Mouse (Mus musculus) lung, postnatal 25 days (tissue): ENCODE data around the gene Rln3.
"Not testable (repeated sequence)": the region's sequence is repeated elsewhere in the genome, so short reads cannot be mapped to it uniquely, and the experiment has no call there.

Experiments
- DNase-seq: peaks from one replicate; pipeline ENCODE4 v3.0.0; 2022; ENCODE audit warnings: low spot score

Gene Rln3

GRCm38 (mm10) chr8:84019738-84020137, 25.1 kb downstream of the Rln3 start:
- DNase-seq: no peak

DNA sequence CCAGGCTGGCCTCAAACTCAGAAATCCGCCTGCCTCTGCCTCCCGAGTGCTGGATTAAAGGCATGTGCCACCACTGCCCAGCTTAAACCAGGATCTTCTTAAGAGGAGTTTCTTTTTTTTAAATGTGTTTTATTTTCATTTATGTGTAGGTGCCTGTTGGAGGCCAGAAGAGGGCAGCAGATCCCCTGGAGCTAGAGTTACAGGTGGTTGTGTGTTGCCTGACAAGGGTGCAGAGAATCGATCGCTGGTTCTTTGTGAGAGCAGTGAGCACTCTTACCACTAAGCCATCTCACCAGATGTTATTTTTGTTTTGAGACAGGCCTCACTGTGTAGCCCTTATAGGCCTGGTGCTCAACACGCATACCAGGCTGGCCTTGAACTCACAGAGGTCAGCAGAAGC, 29.0 kb downstream of the Rln3 start:
- DNase-seq: no peak

DNA sequence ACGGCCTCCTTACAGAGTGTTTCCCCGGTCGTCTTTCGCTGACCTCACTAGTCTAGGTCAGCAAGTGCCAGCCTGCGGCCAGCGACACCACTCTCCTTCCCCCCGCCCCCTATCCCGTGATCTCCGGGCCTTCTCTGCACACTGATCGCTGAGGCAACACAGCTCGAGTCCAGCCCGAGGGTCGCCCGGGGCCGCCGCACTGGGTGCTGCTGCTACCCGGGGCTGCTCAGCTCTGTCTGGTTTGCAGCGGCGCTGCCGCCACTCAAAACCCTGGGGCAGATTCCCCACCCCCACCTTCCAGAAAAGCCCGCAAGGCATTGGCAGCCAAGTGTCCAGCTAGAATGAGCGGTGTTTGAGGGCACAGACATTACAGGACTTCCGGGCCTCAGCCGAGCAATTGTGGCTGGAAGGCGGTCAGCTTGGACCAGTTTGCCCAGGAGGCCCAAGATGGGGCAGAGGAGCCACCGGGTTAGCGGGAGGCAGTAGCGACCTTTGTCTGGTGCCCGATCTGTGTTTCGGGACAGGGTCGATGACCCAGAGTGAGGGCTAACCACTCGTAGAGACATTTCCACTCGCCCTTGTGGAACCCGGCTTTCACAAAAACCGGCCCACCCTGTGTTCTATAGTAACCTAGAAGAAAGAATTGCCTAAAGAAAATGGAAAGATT, 32.2 kb downstream of the Rln3 start:
- no peak for DNase-seq

DNA sequence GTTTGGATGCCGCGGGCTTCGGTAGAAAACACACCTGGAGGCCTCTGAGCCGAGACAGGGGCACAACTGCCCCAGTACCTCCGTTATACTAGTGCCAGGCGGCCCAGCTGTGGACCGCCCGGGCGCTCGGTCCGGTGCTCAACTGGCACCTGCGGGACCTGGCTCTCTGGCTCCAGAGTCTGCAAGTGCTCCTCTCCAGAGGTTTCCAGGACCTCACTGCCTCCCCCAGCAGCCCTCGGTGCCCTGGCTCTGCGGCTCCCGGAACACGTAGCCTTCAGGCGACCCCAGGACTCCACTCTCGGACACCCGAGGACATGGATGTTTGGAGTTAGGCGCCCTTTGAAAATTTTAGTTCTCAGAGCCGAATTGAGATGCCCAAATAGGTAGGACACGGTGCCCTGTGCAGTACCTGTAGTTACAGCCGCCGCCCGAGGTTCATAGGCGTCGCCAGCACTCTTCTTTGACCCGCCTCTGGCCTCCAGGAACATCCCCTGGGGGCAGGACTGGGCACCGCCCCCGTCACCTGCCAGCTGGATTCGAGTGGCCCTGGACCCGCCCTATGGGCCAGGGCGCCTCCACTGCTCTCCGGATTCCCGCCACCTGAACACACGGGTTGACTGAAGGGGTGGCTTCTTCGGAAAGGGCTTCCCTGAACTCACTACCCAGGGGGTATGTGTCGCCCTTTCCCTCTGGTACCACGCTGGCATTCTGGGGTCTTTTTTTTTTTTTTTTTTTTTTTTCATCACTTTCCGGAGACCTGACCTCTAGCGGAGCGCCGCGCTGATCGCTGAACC, 32.9 kb downstream of the Rln3 start, which contains the start of gene 2210011C24Rik:
Gene 2210011C24Rik (minus strand): TSS at position 467 of the 794 bp plus-strand sequence.
- DNase-seq: peak; percentile 79

GRCm38 (mm10) chr8:84010625-84011611, 33.9 kb downstream of the Rln3 start:
- DNase-seq: peak; percentile 70

DNA sequence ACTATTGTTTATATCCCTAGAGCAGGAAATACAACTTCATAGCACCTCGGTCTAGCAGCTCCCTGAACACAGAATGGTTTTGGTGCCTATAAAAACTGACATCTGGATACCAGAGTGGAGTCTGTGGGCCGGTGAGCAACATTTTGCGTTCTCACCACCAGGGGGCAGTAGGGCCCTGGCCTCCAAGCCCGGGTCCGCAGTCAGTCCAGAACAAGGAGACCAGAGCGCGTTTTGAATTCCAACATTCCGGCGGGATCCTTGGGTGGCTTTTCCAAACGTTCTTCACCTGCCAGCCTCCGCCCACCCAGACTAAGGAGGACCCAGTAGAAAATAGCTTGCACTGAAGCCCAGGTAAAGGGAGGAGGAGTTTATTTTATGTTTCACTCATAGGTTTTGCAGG, 34.9 kb downstream of the Rln3 start:
- peak; percentile 89 for DNase-seq

GRCm38 (mm10) chr8:84008362-84008761, 36.4 kb downstream of the Rln3 start:
- no peak for DNase-seq

DNA sequence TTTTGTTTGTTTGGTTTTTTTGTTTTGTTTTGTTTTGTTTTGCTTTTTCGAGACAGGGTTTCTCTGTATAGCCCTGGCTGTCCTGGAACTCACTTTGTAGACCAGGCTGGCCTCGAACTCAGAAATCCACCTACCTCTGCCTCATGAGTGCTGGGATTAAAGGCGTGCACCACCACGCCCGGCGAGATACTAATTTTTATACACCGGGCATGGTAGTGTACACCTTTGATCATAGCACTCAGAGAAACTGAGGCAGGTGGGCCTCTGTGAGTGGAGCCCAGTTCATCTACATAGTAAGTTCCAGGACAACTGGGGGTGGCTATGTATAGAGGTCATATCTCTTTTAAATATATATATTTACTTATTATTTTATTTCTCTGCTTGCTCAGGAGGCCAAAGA, 39.3 kb downstream of the Rln3 start:
- not testable (repeated sequence) for DNase-seq

GRCm38 (mm10) chr8:84004533-84005201, 40.1 kb downstream of the Rln3 start:
- DNase-seq: peak; percentile 96

DNA sequence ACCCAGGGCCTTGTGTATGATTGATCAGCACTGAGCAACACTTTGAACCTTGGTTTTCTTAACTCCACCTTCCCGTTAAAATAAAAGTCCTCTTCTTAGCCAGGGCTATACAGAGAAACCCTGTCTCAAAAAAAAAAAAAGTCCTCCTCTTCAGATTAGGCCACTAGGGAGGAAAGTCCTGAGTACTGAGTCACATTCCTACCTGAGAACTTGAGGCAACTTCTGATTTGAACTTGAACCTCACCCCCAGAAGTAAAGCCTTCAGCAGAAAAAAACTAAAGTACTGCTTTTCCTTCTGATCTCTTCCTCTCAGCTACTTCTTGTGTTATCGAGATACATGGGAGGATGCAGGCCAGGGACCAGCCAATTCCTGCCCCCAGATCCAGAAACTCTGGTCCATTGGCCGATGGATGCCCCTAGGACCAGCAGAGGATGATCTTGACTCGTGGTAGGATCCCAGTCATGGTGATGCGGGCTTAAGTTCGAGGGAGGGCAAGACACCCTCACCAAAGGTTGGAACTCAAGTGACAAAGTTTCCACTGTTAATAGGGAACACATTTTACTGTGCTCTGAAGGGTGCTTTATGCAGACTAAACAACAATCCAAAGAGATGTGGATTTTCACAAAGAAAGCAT, 41.1 kb downstream of the Rln3 start:
- DNase-seq: no peak

- no peak for DNase-seq
These were observed 41.7 kb downstream of the Rln3 start for GRCm38 (mm10) chr8:84002957-84003611.

DNA sequence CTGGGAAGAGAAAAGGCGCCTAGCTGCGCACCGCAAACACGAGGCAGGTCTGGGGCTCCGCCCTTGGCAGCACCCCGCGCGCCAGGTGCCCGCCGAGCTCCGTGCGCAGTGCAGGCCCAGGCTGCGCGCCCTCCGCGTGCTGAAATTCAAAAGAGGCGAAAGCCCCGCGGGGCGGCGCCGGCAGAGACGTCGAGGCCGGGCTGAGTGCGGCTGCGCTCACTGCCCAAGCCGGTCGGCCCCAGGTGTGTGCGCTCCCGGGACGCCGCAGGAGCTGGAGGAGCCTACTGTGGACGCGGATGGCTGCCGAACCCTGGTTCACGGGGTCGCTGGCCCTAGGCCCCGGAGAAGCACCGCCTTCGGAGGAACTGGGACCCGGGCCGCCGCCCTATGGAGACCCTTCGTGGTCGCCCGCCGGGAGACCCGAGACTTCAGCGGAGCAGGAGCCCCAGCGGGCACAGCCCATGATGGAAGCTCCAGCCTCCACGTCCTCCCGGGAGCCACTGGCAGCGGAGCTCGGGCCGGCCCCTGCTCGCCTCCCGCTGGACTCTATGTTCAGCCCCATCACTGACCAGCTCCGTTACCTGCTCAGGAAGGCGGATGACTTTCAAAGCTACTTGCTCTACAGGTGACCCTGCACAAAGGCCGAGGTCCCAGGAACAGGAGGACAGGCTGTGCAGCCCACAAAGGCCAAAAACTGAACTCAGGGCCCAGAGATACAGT, 43.4 kb downstream of the Rln3 start, which contains the start of gene 1700067K01Rik:
Gene 1700067K01Rik (plus strand): TSS at position 222 of the 720 bp plus-strand sequence.
- DNase-seq: no peak

- DNase-seq: no peak
These were observed 45.0 kb downstream of the Rln3 start for GRCm38 (mm10) chr8:83999825-84000224.

GRCm38 (mm10) chr8:83999057-83999705, 45.6 kb downstream of the Rln3 start:
- DNase-seq: no peak

DNA sequence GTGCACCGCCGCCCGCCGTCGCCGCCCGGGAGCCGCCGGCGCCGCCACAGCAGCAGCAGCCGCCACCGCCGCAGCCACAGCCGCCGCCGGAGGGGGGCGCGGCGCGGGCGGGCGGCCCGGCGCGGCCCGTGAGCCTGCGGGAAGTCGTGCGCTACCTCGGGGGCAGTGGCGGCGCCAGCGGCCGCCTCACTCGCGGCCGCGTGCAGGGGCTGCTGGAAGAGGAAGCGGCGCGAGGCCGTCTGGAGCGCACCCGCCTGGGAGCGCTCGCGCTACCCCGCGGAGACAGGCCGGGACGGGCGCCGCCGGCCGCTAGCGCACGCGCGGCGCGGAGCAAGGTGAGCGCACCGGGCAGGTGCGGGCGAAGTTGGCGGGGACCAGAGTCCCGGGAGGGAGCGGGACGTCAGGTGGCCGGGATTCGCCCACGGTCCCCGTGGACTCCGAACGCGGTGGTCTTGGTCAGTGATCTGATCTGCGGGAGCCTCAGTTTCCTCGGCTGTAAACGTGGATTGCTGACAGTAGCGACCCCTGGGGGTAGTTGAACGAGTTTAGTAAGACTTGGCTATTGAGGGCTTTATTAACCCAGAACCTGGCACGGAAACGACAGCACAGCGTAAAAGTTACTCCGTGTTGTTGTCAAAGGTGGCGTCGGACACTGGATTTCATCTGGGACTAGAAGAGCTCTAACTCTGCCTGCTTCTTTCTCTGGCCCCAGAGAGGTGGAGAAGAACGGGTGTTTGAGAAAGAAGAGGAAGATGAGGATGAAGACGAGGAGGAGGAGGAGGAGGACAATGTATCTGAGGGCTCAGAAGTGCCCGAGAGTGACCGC, 46.4 kb downstream of the Rln3 start:
- peak; percentile 48 for DNase-seq

GRCm38 (mm10) chr8:83997511-83998141, 47.2 kb downstream of the Rln3 start, which contains the start of gene Samd1:
TSS of gene Samd1 (plus strand) at chr8:83997672.
- DNase-seq: peak; percentile 29

- DNase-seq: peak; percentile 91
These were observed 48.0 kb downstream of the Rln3 start for GRCm38 (mm10) chr8:83996567-83997505.
